Mouse (Mus musculus): Measurements from ENCODE around the gene Prap1. TPM values are rescaled to one million over a fixed set of nuclear protein-coding genes. Genes with fewer than 3 reads are reported as not detected.

Prap1 gene
- 0.74 and 0.79 TPM in 2 replicates for polyA plus RNA-seq (2015; fragmentation: Nextera tagmentation; extraction: Ambion mirVana)

GRCm38 (mm10) chr7:140092924-140093528, at the start of gene Prap1:
TSS of gene Prap1 (plus strand) at chr7:140093395.
- 58% methylated on average over 5 of the region's 5 CpGs for WGBS (ENCODE audit: insufficient replicate concordance)
- no peak for ATAC-seq (ENCODE audit: insufficient read depth)
- no peaks in the 10 kb centered on the region for H3K27me3 ChIP-seq
- H3K27ac ChIP-seq (replicated peaks), result no peak within 1 kb of the TSS
- H3K4me1 ChIP-seq (replicated peaks), result no peaks in the 10 kb centered on the region
- H3K9me3 ChIP-seq (replicated peaks), result no peaks in the 10 kb centered on the region
- no peak within 1 kb of the TSS for H3K9ac ChIP-seq
- H3K4me3 ChIP-seq (replicated peaks), result no peak within 1 kb of the TSS
- no peaks in the 10 kb centered on the region for H3K36me3 ChIP-seq (replicated peaks)
- no peak within 1 kb of the TSS for H3K4me2 ChIP-seq

- Histone ChIP-seq H3K36me3 (replicated peaks) (peaks cover 7% of the 10 kb centered on the region; the same call in 1 of the 2 replicates), H3K9ac (no peak overlapping the region), H3K27me3 (peaks cover 72% of the 10 kb centered on the region), H3K4me2 (no peak overlapping the region), H3K4me1 (replicated peaks) (peaks cover 19% of the 10 kb centered on the region), H3K9me3 (replicated peaks) (no peaks in the 10 kb centered on the region), H3K27ac (replicated peaks) (no peak overlapping the region), H3K4me3 (replicated peaks) (no peak overlapping the region)
- 51% methylated on average over 4 of the region's 4 CpGs for WGBS (ENCODE audit: insufficient replicate concordance)
- ATAC-seq (ENCODE audit: insufficient read depth), result no peak
Measured at GRCm38 (mm10) chr7:140045546-140045945, 47.6 kb upstream of the Prap1 start.

GRCm38 (mm10) chr7:140047811-140048311, 45.3 kb upstream of the Prap1 start:
- Histone ChIP-seq H3K36me3 (replicated peaks) (no peaks in the 10 kb centered on the region), H3K4me2 (peak overlapping the region; percentile 58), H3K4me3 (replicated peaks) (peak overlapping the region; percentile 36; the same call in 1 of the 2 replicates), H3K4me1 (replicated peaks) (peaks cover 13% of the 10 kb centered on the region), H3K9me3 (replicated peaks) (no peaks in the 10 kb centered on the region), H3K27me3 (peaks cover 95% of the 10 kb centered on the region), H3K27ac (replicated peaks) (no peak overlapping the region), H3K9ac (no peak overlapping the region; the same call in 1 of the 2 replicates)
- no peak for ATAC-seq (ENCODE audit: insufficient read depth)
- under 1% methylated on average over 33 of the region's 33 CpGs for WGBS (ENCODE audit: insufficient replicate concordance)

- Histone ChIP-seq H3K27ac (replicated peaks) (no peak within 1 kb of the TSS), H3K36me3 (replicated peaks) (no peaks in the 10 kb centered on the region), H3K4me3 (replicated peaks) (peak within 1 kb of the TSS; percentile 36), H3K4me1 (replicated peaks) (peaks cover 10% of the 10 kb centered on the region; the same call in 1 of the 2 replicates), H3K9ac (no peak within 1 kb of the TSS), H3K4me2 (peak within 1 kb of the TSS; percentile 58), H3K9me3 (replicated peaks) (no peaks in the 10 kb centered on the region), H3K27me3 (peaks cover 99% of the 10 kb centered on the region)
- ATAC-seq (ENCODE audit: insufficient read depth), result no peak
- WGBS (ENCODE audit: insufficient replicate concordance), result 3% methylated on average over 56 of the region's 56 CpGs
Measured at GRCm38 (mm10) chr7:140048361-140049114, 44.7 kb upstream of the Prap1 start, which contains the start of gene Msx3. TSS of gene Msx3 (minus strand) at chr7:140049089.

GRCm38 (mm10) chr7:140049115-140049689, 44.0 kb upstream of the Prap1 start:
- H3K9ac ChIP-seq, result no peak overlapping the region
- no peak for ATAC-seq (ENCODE audit: insufficient read depth)

GRCm38 (mm10) chr7:140054124-140054523, 39.1 kb upstream of the Prap1 start:
- no peaks in the 10 kb centered on the region for H3K36me3 ChIP-seq (replicated peaks)
- WGBS (ENCODE audit: insufficient replicate concordance), result 65% methylated on average over 4 of the region's 4 CpGs
- H3K4me2 ChIP-seq, result no peak overlapping the region
- H3K4me1 ChIP-seq (replicated peaks), result peaks cover 2% of the 10 kb centered on the region; the same call in 1 of the 2 replicates
- H3K4me3 ChIP-seq (replicated peaks), result no peak overlapping the region
- H3K9ac ChIP-seq, result no peak overlapping the region
- ATAC-seq (ENCODE audit: insufficient read depth), result no peak
- no peaks in the 10 kb centered on the region for H3K9me3 ChIP-seq (replicated peaks)
- peaks cover 95% of the 10 kb centered on the region for H3K27me3 ChIP-seq
- H3K27ac ChIP-seq (replicated peaks), result no peak overlapping the region

More at GRCm38 (mm10) chr7:140049115-140049689, 44.0 kb upstream of the Prap1 start:
- peaks cover 10% of the 10 kb centered on the region; the same call in 1 of the 2 replicates for H3K4me1 ChIP-seq (replicated peaks)
- peak overlapping the region; percentile 58 for H3K4me2 ChIP-seq
- H3K27me3 ChIP-seq, result peaks cover 98% of the 10 kb centered on the region
- WGBS (ENCODE audit: insufficient replicate concordance), result 1% methylated on average over 34 of the region's 34 CpGs
- no peak overlapping the region for H3K27ac ChIP-seq (replicated peaks)
- H3K36me3 ChIP-seq (replicated peaks), result no peaks in the 10 kb centered on the region
- no peaks in the 10 kb centered on the region for H3K9me3 ChIP-seq (replicated peaks)
- H3K4me3 ChIP-seq (replicated peaks), result peak overlapping the region; percentile 36

- WGBS (ENCODE audit: insufficient replicate concordance), result 3% methylated on average over 53 of the region's 53 CpGs
- Histone ChIP-seq H3K9me3 (replicated peaks) (no peaks in the 10 kb centered on the region), H3K4me3 (replicated peaks) (peak overlapping the region; percentile 30), H3K4me1 (replicated peaks) (0 out of 2 replicates have a peak, but pooled peaks cover 4% of the 10 kb centered on the region), H3K27ac (replicated peaks) (no peak overlapping the region), H3K36me3 (replicated peaks) (no peaks in the 10 kb centered on the region), H3K27me3 (peaks cover 95% of the 10 kb centered on the region), H3K4me2 (peak overlapping the region; percentile 49), H3K9ac (no peak overlapping the region)
- ATAC-seq (ENCODE audit: insufficient read depth), result no peak
Measured at GRCm38 (mm10) chr7:140057413-140058407, 35.5 kb upstream of the Prap1 start.

GRCm38 (mm10) chr7:140058528-140058927, 34.7 kb upstream of the Prap1 start:
- 19% methylated on average over 7 of the region's 7 CpGs for WGBS (ENCODE audit: insufficient replicate concordance)
- no peak overlapping the region for H3K4me2 ChIP-seq
- H3K27me3 ChIP-seq, result peaks cover 95% of the 10 kb centered on the region
- no peak overlapping the region for H3K9ac ChIP-seq
- H3K27ac ChIP-seq (replicated peaks), result no peak overlapping the region
- no peak for ATAC-seq (ENCODE audit: insufficient read depth)
- no peak overlapping the region for H3K4me3 ChIP-seq (replicated peaks)
- no peaks in the 10 kb centered on the region for H3K9me3 ChIP-seq (replicated peaks)
- H3K4me1 ChIP-seq (replicated peaks), result 0 out of 2 replicates have a peak, but pooled peaks cover 4% of the 10 kb centered on the region
- H3K36me3 ChIP-seq (replicated peaks), result no peaks in the 10 kb centered on the region

- H3K27ac ChIP-seq (replicated peaks), result no peak overlapping the region
- 22% methylated on average over 4 of the region's 4 CpGs for WGBS (ENCODE audit: insufficient replicate concordance)
- no peaks in the 10 kb centered on the region for H3K9me3 ChIP-seq (replicated peaks)
- H3K4me3 ChIP-seq (replicated peaks), result no peak overlapping the region
- 0 out of 2 replicates have a peak, but pooled peaks cover 4% of the 10 kb centered on the region for H3K4me1 ChIP-seq (replicated peaks)
- no peak overlapping the region for H3K4me2 ChIP-seq
- no peaks in the 10 kb centered on the region for H3K36me3 ChIP-seq (replicated peaks)
- ATAC-seq (ENCODE audit: insufficient read depth), result no peak
- H3K9ac ChIP-seq, result no peak overlapping the region
- peaks cover 97% of the 10 kb centered on the region for H3K27me3 ChIP-seq
Measured at GRCm38 (mm10) chr7:140059601-140060000, 33.6 kb upstream of the Prap1 start.

All from liver, embryonic 15.5 days (tissue).